Mouse (Mus musculus) myocyte (in vitro differentiated cells): ENCODE data around the gene Plxnd1. TPM values are rescaled to one million over a fixed set of nuclear protein-coding genes. Genes with fewer than 3 reads are reported as not detected.

Source experiments
- H3K27me3 ChIP-seq: one replicate; pipeline ENCODE4 v1.6.1; 2011; ENCODE audit not compliant: control insufficient read depth, insufficient read depth, insufficient read length
- H3K36me3 ChIP-seq: one replicate; pipeline ENCODE4 v1.6.1; 2011; ENCODE audit not compliant: control insufficient read depth, insufficient read depth
- H3K4me2 ChIP-seq: one replicate; pipeline ENCODE4 v1.6.1; 2011; ENCODE audit warnings: low read depth, control low read depth
- H3K4me3 ChIP-seq: one replicate; pipeline ENCODE4 v1.5.1; 2011; ENCODE audit warnings: mild to moderate bottlenecking, control low read depth, moderate library complexity
- H3K79me2 ChIP-seq: one replicate; pipeline ENCODE4 v1.6.1; 2011; ENCODE audit not compliant: control insufficient read depth, insufficient read depth
- H3ac ChIP-seq: one replicate; pipeline ENCODE4 v1.6.1; 2011; ENCODE audit not compliant: control insufficient read depth, insufficient read length
- CEBPB ChIP-seq: IDR thresholded peaks from 2 replicates; pipeline ENCODE4 v1.6.1; 2011; ENCODE audit warnings: mild to moderate bottlenecking, moderate library complexity; ENCODE audit not compliant: poor library complexity, insufficient read depth, severe bottlenecking
- E2F4 ChIP-seq: IDR thresholded peaks from one replicate; pipeline ENCODE4 v1.6.1; 2011; ENCODE audit warnings: mild to moderate bottlenecking, control low read depth, moderate library complexity; ENCODE audit not compliant: insufficient read depth
- MAX ChIP-seq: IDR thresholded peaks from one replicate; pipeline ENCODE4 v1.6.1; 2011; ENCODE audit warnings: low read depth, mild to moderate bottlenecking, control low read depth
- MYOD1 ChIP-seq, 3 experiments: IDR thresholded peaks; one replicate each; pipeline ENCODE4 v1.6.1; 2011; ENCODE audit warnings: control low read depth in 2 of 3, low read depth in 2 of 3, mild to moderate bottlenecking in 2 of 3, moderate library complexity in 1 of 3; ENCODE audit not compliant: insufficient read length in 2 of 3, control insufficient read depth in 1 of 3
- MYOG ChIP-seq, 3 experiments: IDR thresholded peaks; one replicate each; pipeline ENCODE4 v1.6.1; 2011; ENCODE audit warnings: control low read depth in 2 of 3, low read depth in 2 of 3, mild to moderate bottlenecking in 2 of 3; ENCODE audit not compliant: insufficient read length in 2 of 3, control insufficient read depth in 1 of 3, insufficient read depth in 1 of 3
- POLR2A ChIP-seq: IDR thresholded peaks from one replicate; pipeline ENCODE4 v1.6.1; 2011; ENCODE audit warnings: low read depth, mild to moderate bottlenecking, control low read depth, moderate library complexity; ENCODE audit not compliant: insufficient read length
- POLR2AphosphoS2 ChIP-seq: IDR thresholded peaks from one replicate; pipeline ENCODE4 v1.6.1; 2011; ENCODE audit warnings: low read depth, control low read depth; ENCODE audit not compliant: insufficient read length
- REST ChIP-seq: IDR thresholded peaks from one replicate; pipeline ENCODE4 v1.6.1; 2011; ENCODE audit warnings: mild to moderate bottlenecking, control low read depth, moderate library complexity; ENCODE audit not compliant: insufficient read depth, insufficient read length
- SRF ChIP-seq: IDR thresholded peaks from one replicate; pipeline ENCODE4 v1.6.1; 2011; ENCODE audit warnings: low read depth; ENCODE audit not compliant: control insufficient read depth, insufficient read length
- TCF12 ChIP-seq: IDR thresholded peaks from one replicate; pipeline ENCODE4 v1.6.1; 2011; ENCODE audit warnings: mild to moderate bottlenecking, control low read depth; ENCODE audit not compliant: poor library complexity, insufficient read depth, severe bottlenecking
- TCF3 ChIP-seq: IDR thresholded peaks from one replicate; pipeline ENCODE4 v1.6.1; 2011; ENCODE audit warnings: low read depth, control low read depth; ENCODE audit not compliant: insufficient read length
- USF1 ChIP-seq: IDR thresholded peaks from one replicate; pipeline ENCODE4 v1.6.1; 2011; ENCODE audit warnings: low read depth, mild to moderate bottlenecking, control low read depth, moderate library complexity
- polyA plus RNA-seq: library from polyadenylated mRNA; unstranded; fragments of >200 nt; fragmentation: generic; extraction: Trizol; gene quantifications from one replicate; pipeline ENCODE4 v1.2.1, GENCODE M21; 2012; ENCODE audit warnings: missing spikeins

Gene Plxnd1
- polyA plus RNA-seq, 1 experiment, result 39.4 TPM

DNA sequence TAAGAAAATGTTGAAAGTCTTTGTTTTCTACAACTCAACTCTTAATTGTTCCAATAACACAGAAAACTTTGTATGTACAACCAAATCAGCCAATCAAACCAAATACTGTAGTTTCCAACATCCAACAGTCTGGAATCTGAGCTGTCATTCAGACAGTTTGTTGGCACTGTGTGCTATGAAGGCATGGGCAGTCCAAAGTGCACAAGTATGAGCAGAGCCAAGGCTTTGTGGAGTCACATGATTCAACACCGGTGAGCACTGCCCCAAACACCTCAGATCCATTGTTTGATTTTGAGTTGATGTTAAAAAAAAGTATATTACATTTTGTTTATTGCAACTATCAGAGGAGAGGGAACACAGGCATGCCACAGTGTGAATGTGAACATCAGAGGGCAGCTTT lies 54.2 kb downstream of the Plxnd1 start:
- H3K4me2 ChIP-seq, result no peak overlapping the region
- H3ac ChIP-seq, result no peak overlapping the region
- H3K79me2 ChIP-seq, result no peaks in the 10 kb centered on the region
- TF ChIP-seq USF1 (no peak), POLR2A (no peak), CEBPB (no peak), SRF (no peak), POLR2AphosphoS2 (no peak), TCF3 (no peak), TCF12 (no peak), MAX (no peak)
- H3K36me3 ChIP-seq, result no peaks in the 10 kb centered on the region
- H3K4me3 ChIP-seq, result no peak overlapping the region
- H3K27me3 ChIP-seq, result no peaks in the 10 kb centered on the region

DNA sequence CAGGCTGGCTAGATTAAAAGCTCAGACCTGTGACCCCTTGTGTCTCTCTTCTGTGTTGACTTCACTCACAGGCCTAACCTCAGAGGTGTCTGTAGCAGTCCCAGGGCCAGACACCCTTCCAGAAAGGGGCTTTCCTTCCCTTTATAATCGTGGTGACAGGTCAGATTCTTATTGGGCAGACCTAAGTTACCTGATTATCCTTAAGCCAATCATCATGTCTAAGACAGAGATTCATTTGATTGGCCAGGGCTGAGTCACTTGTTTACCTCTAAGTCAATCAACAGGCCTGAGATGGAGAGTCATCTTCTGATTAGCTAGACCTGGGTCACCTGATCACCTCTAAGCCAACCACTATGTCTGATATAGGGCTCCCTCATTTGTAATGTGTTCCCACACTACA lies 56.0 kb downstream of the Plxnd1 start:
- TF ChIP-seq E2F4, result no peak
- no peak for TF ChIP-seq TCF3
- TF ChIP-seq USF1, result no peak
- TF ChIP-seq CEBPB, result no peak
- TF ChIP-seq TCF12, result no peak
- TF ChIP-seq MYOD1 (IDR thresholded peaks at IDR 0.05; ENCODE audit: control insufficient read depth in 1 of 3, insufficient read length in 2 of 3, low read depth in 2 of 3), result no peak
- TF ChIP-seq POLR2AphosphoS2, result no peak
- no peak for TF ChIP-seq POLR2A
- no peak for TF ChIP-seq REST
- no peak for TF ChIP-seq MYOG (IDR thresholded peaks at IDR 0.05; ENCODE audit: control insufficient read depth in 1 of 3, insufficient read depth in 1 of 3, insufficient read length in 2 of 3, low read depth in 2 of 3)
- TF ChIP-seq SRF, result no peak
- no peak for TF ChIP-seq MAX
- no peak overlapping the region for H3K4me2 ChIP-seq
- no peaks in the 10 kb centered on the region for H3K36me3 ChIP-seq
- no peaks in the 10 kb centered on the region for H3K79me2 ChIP-seq
- H3K4me3 ChIP-seq, result no peak overlapping the region
- no peaks in the 10 kb centered on the region for H3K27me3 ChIP-seq
- H3ac ChIP-seq, result no peak overlapping the region

DNA sequence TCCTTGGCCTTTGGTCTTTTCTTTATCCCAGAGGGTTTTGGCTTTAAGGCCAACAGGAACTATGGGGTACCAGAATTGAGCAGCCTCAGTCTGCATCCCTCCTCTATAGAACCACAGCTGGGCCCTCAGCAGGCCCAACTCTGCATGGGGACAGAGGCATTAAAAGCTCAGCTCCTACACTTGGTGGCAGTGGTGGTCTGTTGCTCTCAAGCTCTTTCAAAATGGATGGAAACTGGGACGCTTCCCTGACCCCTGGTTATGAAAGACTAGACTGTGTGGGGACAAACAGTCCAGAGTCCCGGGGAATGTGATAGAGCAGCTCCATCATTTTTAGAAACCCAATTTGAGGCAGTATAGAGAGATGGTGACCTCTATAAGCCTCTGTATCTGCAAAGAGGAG lies 56.8 kb downstream of the Plxnd1 start:
- Histone ChIP-seq H3K36me3 (no peaks in the 10 kb centered on the region), H3K79me2 (no peaks in the 10 kb centered on the region), H3K27me3 (no peaks in the 10 kb centered on the region), H3K4me3 (no peak overlapping the region), H3ac (no peak overlapping the region), H3K4me2 (no peak overlapping the region)
- TF ChIP-seq POLR2AphosphoS2, result no peak
- no peak for TF ChIP-seq POLR2A
- TF ChIP-seq TCF12, result no peak
- no peak for TF ChIP-seq MAX
- TF ChIP-seq TCF3, result no peak
- no peak for TF ChIP-seq USF1
- no peak for TF ChIP-seq SRF
- no peak for TF ChIP-seq MYOD1 (IDR thresholded peaks at IDR 0.05; ENCODE audit: control insufficient read depth in 1 of 3, insufficient read length in 2 of 3, low read depth in 2 of 3)
- TF ChIP-seq E2F4, result no peak

DNA sequence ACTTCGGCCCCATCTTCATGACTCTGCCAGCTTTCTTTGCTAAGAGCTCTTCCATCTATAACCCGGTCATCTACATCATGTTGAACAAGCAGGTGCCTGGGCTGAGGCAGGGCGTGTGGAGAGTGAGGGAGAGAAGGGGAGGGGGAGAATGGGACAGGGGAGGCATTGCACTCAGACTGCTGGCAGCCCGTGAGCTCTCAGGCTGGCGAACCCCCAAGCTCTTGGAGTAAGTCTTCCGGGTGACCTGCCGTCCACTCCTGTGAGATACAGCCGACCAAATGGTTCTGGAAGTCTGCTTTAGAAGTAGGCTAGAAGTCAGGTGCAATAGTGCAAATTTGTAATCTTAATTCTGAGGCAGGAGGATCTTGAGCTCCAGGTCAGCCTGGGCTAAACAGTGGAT lies 59.3 kb downstream of the Plxnd1 start:
- TF ChIP-seq SRF (no peak), USF1 (no peak), TCF3 (no peak), MYOG (IDR thresholded peaks at IDR 0.05; ENCODE audit: control insufficient read depth in 1 of 3, insufficient read depth in 1 of 3, insufficient read length in 2 of 3, low read depth in 2 of 3) (no peak), MAX (no peak), TCF12 (no peak), REST (no peak), POLR2A (no peak), POLR2AphosphoS2 (no peak), E2F4 (no peak), CEBPB (no peak), MYOD1 (IDR thresholded peaks at IDR 0.05; ENCODE audit: control insufficient read depth in 1 of 3, insufficient read length in 2 of 3, low read depth in 2 of 3) (no peak)
- H3K79me2 ChIP-seq, result no peaks in the 10 kb centered on the region
- H3ac ChIP-seq, result no peak overlapping the region
- no peak overlapping the region for H3K4me2 ChIP-seq
- H3K36me3 ChIP-seq, result no peaks in the 10 kb centered on the region
- H3K27me3 ChIP-seq, result no peaks in the 10 kb centered on the region
- H3K4me3 ChIP-seq, result no peak overlapping the region

DNA sequence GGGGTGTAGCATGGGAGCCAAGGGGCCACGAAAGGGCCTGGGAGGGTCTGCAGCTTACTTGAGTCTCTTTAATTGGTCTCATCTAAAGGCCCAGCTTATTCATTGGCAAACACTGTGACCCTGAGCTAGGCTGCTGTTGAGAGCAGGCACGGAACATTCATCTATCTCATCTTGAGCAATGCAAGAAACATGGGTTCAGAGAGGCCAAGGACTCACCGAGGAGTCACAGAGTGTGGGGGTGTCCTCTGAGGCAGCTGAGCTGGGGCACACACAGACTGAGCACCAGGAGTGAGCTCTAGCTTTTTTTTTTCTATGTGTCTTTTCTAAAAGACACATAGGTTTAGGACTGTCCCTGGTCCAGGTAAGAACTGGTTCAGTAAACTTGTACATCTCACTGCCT lies 62.4 kb downstream of the Plxnd1 start:
- Histone ChIP-seq H3K27me3 (no peaks in the 10 kb centered on the region), H3ac (no peak overlapping the region), H3K79me2 (no peaks in the 10 kb centered on the region), H3K4me2 (no peak overlapping the region), H3K4me3 (no peak overlapping the region), H3K36me3 (no peaks in the 10 kb centered on the region)
- TF ChIP-seq POLR2A (no peak), TCF12 (no peak), MYOG (IDR thresholded peaks at IDR 0.05; ENCODE audit: control insufficient read depth in 1 of 3, insufficient read depth in 1 of 3, insufficient read length in 2 of 3, low read depth in 2 of 3) (no peak), REST (no peak), POLR2AphosphoS2 (no peak), SRF (no peak), USF1 (no peak), CEBPB (no peak), MYOD1 (IDR thresholded peaks at IDR 0.05; ENCODE audit: control insufficient read depth in 1 of 3, insufficient read length in 2 of 3, low read depth in 2 of 3) (no peak), E2F4 (no peak), MAX (no peak), TCF3 (no peak)
